8 mouse cellular contexts compared by ENCODE assay signal in the genomic region with DNA sequence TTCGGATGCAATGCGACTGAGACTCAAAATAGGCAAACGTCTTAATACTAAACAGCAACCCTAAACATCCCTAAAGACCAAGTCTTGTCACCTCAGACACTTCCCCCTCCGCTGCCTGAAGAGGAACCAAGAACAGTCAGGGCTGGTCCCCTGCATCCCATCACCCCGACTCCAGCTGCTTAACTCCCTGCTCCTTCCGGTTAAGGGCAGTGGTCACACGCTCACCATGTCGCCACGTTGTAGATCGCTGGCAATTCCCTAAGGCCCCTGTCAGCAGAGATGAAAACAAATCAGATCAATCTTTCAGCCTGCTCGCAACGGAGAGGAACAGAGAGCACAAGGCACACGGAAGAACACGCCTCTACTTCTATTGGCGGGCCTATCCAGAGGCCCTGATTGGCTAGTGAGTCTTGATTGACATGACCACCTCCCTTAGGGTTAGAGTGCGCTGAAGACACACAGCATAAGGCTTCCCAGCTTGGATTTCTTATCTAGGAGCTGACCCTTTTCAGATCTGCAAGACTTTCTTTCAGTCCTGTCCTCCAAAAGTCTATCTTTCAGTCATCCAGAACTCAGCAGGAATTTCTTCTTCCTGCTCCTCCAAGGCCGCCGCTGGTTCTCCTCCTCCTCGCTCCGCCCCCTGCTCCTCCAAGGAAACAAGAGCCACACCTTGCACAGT.
DNase-seq lines count a peak whose midpoint lies in the region; ATAC-seq and TF ChIP-seq lines count a peak whose summit lies in the region.
"Not testable (repeated sequence)": the region's sequence is repeated elsewhere in the genome, so short reads cannot be mapped to it uniquely, and the experiment has no call there.

No protein-coding gene starts in this region.

- H3K36me3 ChIP-seq in forebrain, embryonic 16.5 days (ENCODE audit: control insufficient read depth, insufficient read depth); liver, embryonic 15.5 days (replicated peaks); stomach, postnatal 0 days (ENCODE audit: control insufficient read depth, insufficient read depth, low read length): not testable (repeated sequence)

- not testable (repeated sequence) for H3K27me3 ChIP-seq in forebrain, embryonic 16.5 days (replicated peaks; ENCODE audit: control insufficient read depth, insufficient read depth, low read length); liver, embryonic 15.5 days; stomach, postnatal 0 days (ENCODE audit: control insufficient read depth, insufficient read depth, low read length)

- not testable (repeated sequence) for H3K4me1 ChIP-seq in forebrain, embryonic 16.5 days (replicated peaks; ENCODE audit: control insufficient read depth, insufficient read depth, low read length); liver, embryonic 15.5 days (replicated peaks); stomach, postnatal 0 days (replicated peaks; ENCODE audit: control insufficient read depth, insufficient read depth)

- peak overlapping the region; percentile 51 for H3K4me3 ChIP-seq in forebrain, embryonic 16.5 days (replicated peaks; ENCODE audit: low read length)
- H3K4me3 ChIP-seq in liver, embryonic 15.5 days (replicated peaks) = peak overlapping the region; percentile 60
- peak overlapping the region; percentile 42 for H3K4me3 ChIP-seq in stomach, postnatal 0 days (ENCODE audit: low read depth, low read length)

- not testable (repeated sequence) for TF ChIP-seq CTCF in stomach, postnatal 0 days (IDR thresholded peaks at IDR 0.05; ENCODE audit: low read depth)

- 1% methylated on average over 15 of the region's 20 CpGs for WGBS in forebrain, embryonic 16.5 days
- under 1% methylated on average over 18 of the region's 20 CpGs for WGBS in large intestine, adult 2 months
- 1% methylated on average over 19 of the region's 20 CpGs for WGBS in liver, embryonic 15.5 days (ENCODE audit: insufficient replicate concordance)
- 1% methylated on average over 15 of the region's 20 CpGs for WGBS in stomach, postnatal 0 days

- H3K4me2 ChIP-seq in forebrain, embryonic 16.5 days (ENCODE audit: low read length) = peak overlapping the region; percentile 56
- peak overlapping the region; percentile 66 for H3K4me2 ChIP-seq in liver, embryonic 15.5 days
- H3K4me2 ChIP-seq in stomach, postnatal 0 days (replicated peaks; ENCODE audit: low read depth) = peak overlapping the region; percentile 51

- H3K9me3 ChIP-seq in forebrain, embryonic 16.5 days (ENCODE audit: control insufficient read depth, low read length); liver, embryonic 15.5 days (replicated peaks); stomach, postnatal 0 days (ENCODE audit: control insufficient read depth, low read length): not testable (repeated sequence)

- intact Hi-C loops in heart, postnatal 25 days (cut with DNase I) = not testable (repeated sequence)

- ATAC-seq in forebrain, embryonic 16.5 days = peak; percentile 100
- peak; percentile 99 for ATAC-seq in liver, embryonic 15.5 days (ENCODE audit: insufficient read depth)
- peak; percentile 99 for ATAC-seq in stomach, postnatal 0 days (ENCODE audit: low FRiP score, low TSS enrichment)

- DNase-seq in ES-CJ7 (ENCODE audit: low read depth, low spot score) = peak; percentile 39
- DNase-seq in cerebellum, adult 18-20 months = peak; percentile 46 to 53
- peak; percentile 6 for DNase-seq in heart, postnatal 25 days (ENCODE audit: low spot score)
- DNase-seq in large intestine, adult 2 months (ENCODE audit: low read depth, low spot score) = peak; percentile 31
- DNase-seq in neural tube, embryonic 10.5 days (ENCODE audit: extremely low spot score, low spot score) = peak; percentile 61
- peak; percentile 70 for DNase-seq in stomach, postnatal 0 days (ENCODE audit: low spot score)

- not testable (repeated sequence) for TF ChIP-seq EP300 in stomach, postnatal 0 days (optimal IDR thresholded peaks at IDR 0.05)

- H3K9ac ChIP-seq in forebrain, embryonic 16.5 days (replicated peaks; ENCODE audit: low read depth, low read length) = peak overlapping the region; percentile 57
- H3K9ac ChIP-seq in liver, embryonic 15.5 days = peak overlapping the region; percentile 39; the same call in 1 of the 2 replicates
- peak overlapping the region; percentile 48 for H3K9ac ChIP-seq in stomach, postnatal 0 days (ENCODE audit: low read length)

- H3K27ac ChIP-seq in forebrain, embryonic 16.5 days (ENCODE audit: low read length) = 0 out of 2 replicates have a peak overlapping the region, but pooled peaks have one; percentile 50
- not testable (repeated sequence) for H3K27ac ChIP-seq in liver, embryonic 15.5 days (replicated peaks); stomach, postnatal 0 days (replicated peaks)

Comparison
In these comparisons a context has a peak if more than half of its experiments do, and no peak if none do; other contexts are left out.
1. DNase-seq: peak in every context shown above with its lines; median percentile 70 in stomach, postnatal 0 days; 61 in neural tube, embryonic 10.5 days; 50 in cerebellum, adult 18-20 months; 39 in ES-CJ7; 31 in large intestine, adult 2 months; 6 in heart, postnatal 25 days.